Mouse (Mus musculus): ENCODE data around the gene Gnb5. TPM values are rescaled to one million over a fixed set of nuclear protein-coding genes. Genes with fewer than 3 reads are reported as not detected.

Gene Gnb5
- polyA plus RNA-seq, 1 experiment from 2014 or later: 58.0 TPM

GRCm38 (mm10) chr9:75307015-75307414, 927 bp downstream of the Gnb5 start:
- Histone ChIP-seq H3K27ac (ENCODE audit: poor library complexity, severe bottlenecking) (no peak overlapping the region), H3K9me3 (replicated peaks) (no peaks in the 10 kb centered on the region), H3K4me3 (no peak overlapping the region), H3K27me3 (replicated peaks) (no peaks in the 10 kb centered on the region), H3K4me2 (no peak overlapping the region), H3K4me1 (replicated peaks) (peaks cover 8% of the 10 kb centered on the region; the same call in 1 of the 2 replicates), H3K9ac (no peak overlapping the region), H3K36me3 (no peaks in the 10 kb centered on the region)
- 82% methylated on average over 5 of the region's 5 CpGs for WGBS
- ATAC-seq (ENCODE audit: insufficient number of reproducible peaks, low FRiP score): no peak

GRCm38 (mm10) chr9:75308621-75309020, 2.5 kb downstream of the Gnb5 start:
- no peak for ATAC-seq (ENCODE audit: insufficient number of reproducible peaks, low FRiP score)
- WGBS: 50% methylated on average over 5 of the region's 5 CpGs

GRCm38 (mm10) chr9:75312008-75312407, 5.9 kb downstream of the Gnb5 start:
- Histone ChIP-seq H3K27me3 (replicated peaks) (no peaks in the 10 kb centered on the region), H3K4me2 (no peak overlapping the region), H3K36me3 (0 out of 2 replicates have a peak, but pooled peaks cover 4% of the 10 kb centered on the region), H3K27ac (ENCODE audit: poor library complexity, severe bottlenecking) (no peak overlapping the region), H3K9me3 (replicated peaks) (no peaks in the 10 kb centered on the region), H3K4me1 (replicated peaks) (peaks cover 12% of the 10 kb centered on the region), H3K4me3 (no peak overlapping the region), H3K9ac (no peak overlapping the region)
- ATAC-seq (ENCODE audit: insufficient number of reproducible peaks, low FRiP score): no peak
- 19% methylated on average over 4 of the region's 4 CpGs for WGBS

More at GRCm38 (mm10) chr9:75308621-75309020, 2.5 kb downstream of the Gnb5 start:
- Histone ChIP-seq H3K27ac (ENCODE audit: poor library complexity, severe bottlenecking) (no peak overlapping the region), H3K9me3 (replicated peaks) (no peaks in the 10 kb centered on the region), H3K9ac (no peak overlapping the region), H3K36me3 (no peaks in the 10 kb centered on the region), H3K27me3 (replicated peaks) (no peaks in the 10 kb centered on the region), H3K4me2 (no peak overlapping the region), H3K4me3 (no peak overlapping the region), H3K4me1 (replicated peaks) (peaks cover 7% of the 10 kb centered on the region; the same call in 1 of the 2 replicates)

- Histone ChIP-seq H3K4me2 (peak overlapping the region; percentile 85), H3K4me3 (peak overlapping the region; percentile 78), H3K36me3 (peaks cover 12% of the 10 kb centered on the region; the same call in 1 of the 2 replicates), H3K9me3 (replicated peaks) (no peaks in the 10 kb centered on the region), H3K4me1 (replicated peaks) (peaks cover 12% of the 10 kb centered on the region), H3K27me3 (replicated peaks) (no peaks in the 10 kb centered on the region), H3K9ac (peak overlapping the region; percentile 82; the same call in 1 of the 2 replicates), H3K27ac (ENCODE audit: poor library complexity, severe bottlenecking) (0 out of 2 replicates have a peak overlapping the region, but pooled peaks have one; percentile 79)
- WGBS: 38% methylated on average over 11 of the region's 11 CpGs
- no peak; the same call in 1 of the 2 replicates for ATAC-seq (ENCODE audit: insufficient number of reproducible peaks, low FRiP score)
These were observed 7.2 kb downstream of the Gnb5 start for GRCm38 (mm10) chr9:75313138-75313831.

GRCm38 (mm10) chr9:75313832-75314516, 7.9 kb downstream of the Gnb5 start:
- H3K4me3 ChIP-seq: peak overlapping the region; percentile 78
- no peaks in the 10 kb centered on the region for H3K27me3 ChIP-seq (replicated peaks)
- no peaks in the 10 kb centered on the region for H3K9me3 ChIP-seq (replicated peaks)
- H3K4me1 ChIP-seq (replicated peaks): peaks cover 13% of the 10 kb centered on the region
- peak; percentile 90 for ATAC-seq (ENCODE audit: insufficient number of reproducible peaks, low FRiP score)
- 0% methylated on average over 47 of the region's 52 CpGs for WGBS
- peak overlapping the region; percentile 82 for H3K9ac ChIP-seq
- peak overlapping the region; percentile 79 for H3K27ac ChIP-seq (ENCODE audit: poor library complexity, severe bottlenecking)
- H3K36me3 ChIP-seq: peaks cover 12% of the 10 kb centered on the region; the same call in 1 of the 2 replicates
- peak overlapping the region; percentile 85 for H3K4me2 ChIP-seq

GRCm38 (mm10) chr9:75314517-75315105, 8.5 kb downstream of the Gnb5 start:
- ATAC-seq (ENCODE audit: insufficient number of reproducible peaks, low FRiP score): no peak; the same call in 1 of the 2 replicates
- Histone ChIP-seq H3K27me3 (replicated peaks) (no peaks in the 10 kb centered on the region), H3K36me3 (peaks cover 12% of the 10 kb centered on the region; the same call in 1 of the 2 replicates), H3K4me1 (replicated peaks) (peaks cover 19% of the 10 kb centered on the region), H3K9ac (peak overlapping the region; percentile 82), H3K9me3 (replicated peaks) (no peaks in the 10 kb centered on the region), H3K27ac (ENCODE audit: poor library complexity, severe bottlenecking) (peak overlapping the region; percentile 79), H3K4me3 (peak overlapping the region; percentile 78), H3K4me2 (peak overlapping the region; percentile 85)
- WGBS: 4% methylated on average over 22 of the region's 22 CpGs

GRCm38 (mm10) chr9:75315238-75315637, 9.2 kb downstream of the Gnb5 start:
- Histone ChIP-seq H3K9ac (no peak overlapping the region), H3K27ac (ENCODE audit: poor library complexity, severe bottlenecking) (no peak overlapping the region), H3K9me3 (replicated peaks) (no peaks in the 10 kb centered on the region), H3K4me1 (replicated peaks) (peaks cover 25% of the 10 kb centered on the region), H3K4me2 (peak overlapping the region; percentile 85), H3K36me3 (peaks cover 12% of the 10 kb centered on the region; the same call in 1 of the 2 replicates), H3K27me3 (replicated peaks) (no peaks in the 10 kb centered on the region), H3K4me3 (peak overlapping the region; percentile 78)
- no peak for ATAC-seq (ENCODE audit: insufficient number of reproducible peaks, low FRiP score)
- 64% methylated on average over 3 of the region's 3 CpGs for WGBS

GRCm38 (mm10) chr9:75316771-75317170, 10.7 kb downstream of the Gnb5 start:
- Histone ChIP-seq H3K27me3 (replicated peaks) (no peaks in the 10 kb centered on the region), H3K36me3 (peaks cover 12% of the 10 kb centered on the region; the same call in 1 of the 2 replicates), H3K9ac (no peak overlapping the region), H3K4me2 (no peak overlapping the region), H3K4me3 (no peak overlapping the region), H3K27ac (ENCODE audit: poor library complexity, severe bottlenecking) (no peak overlapping the region), H3K9me3 (replicated peaks) (no peaks in the 10 kb centered on the region), H3K4me1 (replicated peaks) (peaks cover 27% of the 10 kb centered on the region)
- no peak for ATAC-seq (ENCODE audit: insufficient number of reproducible peaks, low FRiP score)
- 84% methylated on average over 6 of the region's 6 CpGs for WGBS

GRCm38 (mm10) chr9:75318196-75318595, 12.1 kb downstream of the Gnb5 start:
- H3K36me3 ChIP-seq: peaks cover 12% of the 10 kb centered on the region; the same call in 1 of the 2 replicates
- no peak overlapping the region for H3K4me2 ChIP-seq
- no peak for ATAC-seq (ENCODE audit: insufficient number of reproducible peaks, low FRiP score)
- peaks cover 31% of the 10 kb centered on the region for H3K4me1 ChIP-seq (replicated peaks)
- WGBS: 87% methylated on average over 2 of the region's 2 CpGs
- no peaks in the 10 kb centered on the region for H3K27me3 ChIP-seq (replicated peaks)
- no peaks in the 10 kb centered on the region for H3K9me3 ChIP-seq (replicated peaks)
- no peak overlapping the region for H3K4me3 ChIP-seq
- H3K9ac ChIP-seq: no peak overlapping the region
- no peak overlapping the region for H3K27ac ChIP-seq (ENCODE audit: poor library complexity, severe bottlenecking)

- H3K27ac ChIP-seq (ENCODE audit: poor library complexity, severe bottlenecking): peak overlapping the region; percentile 76
- H3K4me2 ChIP-seq: no peak overlapping the region
- 59% methylated on average over 3 of the region's 3 CpGs for WGBS
- H3K9me3 ChIP-seq (replicated peaks): no peaks in the 10 kb centered on the region
- peaks cover 12% of the 10 kb centered on the region; the same call in 1 of the 2 replicates for H3K36me3 ChIP-seq
- H3K4me1 ChIP-seq (replicated peaks): peaks cover 31% of the 10 kb centered on the region
- no peak for ATAC-seq (ENCODE audit: insufficient number of reproducible peaks, low FRiP score)
- H3K27me3 ChIP-seq (replicated peaks): no peaks in the 10 kb centered on the region
- H3K4me3 ChIP-seq: no peak overlapping the region
- H3K9ac ChIP-seq: peak overlapping the region; percentile 46
These were observed 13.3 kb downstream of the Gnb5 start for GRCm38 (mm10) chr9:75319365-75319764.

All from heart, embryonic 12.5 days (tissue).